Mouse (Mus musculus) forebrain, embryonic 14.5 days (tissue): ENCODE results near the gene Cdc42bpa. TPM values are rescaled to one million over a fixed set of nuclear protein-coding genes. Genes with fewer than 3 reads are reported as not detected.

Source experiments
- ATAC-seq: fragments of 200-750 bp; cut with Nextera tagmentation; 2 replicates; pipeline ENCODE4 v1.8.0; 2017; ENCODE audit warnings: mild to moderate bottlenecking, moderate library complexity
- DNase-seq: peaks from one replicate; pipeline ENCODE4 v3.0.0-alpha.2; 2015; ENCODE audit warnings: low spot score
- H3K27ac ChIP-seq: fragments of 300-500 bp; sonication (generic); 2 replicates; pipeline ENCODE4 v1.5.1; 2014; ENCODE audit warnings: low read depth, mild to moderate bottlenecking, control low read depth, low read length, moderate library complexity
- H3K27me3 ChIP-seq: fragments of 300-500 bp; sonication (generic); replicated peaks from 2 replicates; pipeline ENCODE4 v1.6.1; 2014; ENCODE audit warnings: low read length, control low read depth, mixed read lengths; ENCODE audit not compliant: control insufficient read depth, insufficient read depth
- H3K36me3 ChIP-seq: fragments of 300-500 bp; sonication (generic); 2 replicates; pipeline ENCODE4 v1.6.1; 2014; ENCODE audit warnings: low read length, control low read depth; ENCODE audit not compliant: control insufficient read depth, insufficient read depth
- H3K4me1 ChIP-seq: fragments of 300-500 bp; sonication (generic); 2 replicates; pipeline ENCODE4 v1.6.1; 2014; ENCODE audit warnings: antibody characterized with exemption, low read length, control low read depth; ENCODE audit not compliant: control insufficient read depth, insufficient read depth
- H3K4me2 ChIP-seq: fragments of 300-500 bp; sonication (generic); 2 replicates; pipeline ENCODE4 v1.6.1; 2014; ENCODE audit warnings: mild to moderate bottlenecking, control low read depth, low read length
- H3K4me3 ChIP-seq: fragments of 300-500 bp; sonication (generic); 2 replicates; pipeline ENCODE4 v1.5.1; 2014; ENCODE audit warnings: low read depth, low read length, control low read depth
- H3K9ac ChIP-seq: fragments of 300-500 bp; sonication (generic); 2 replicates; pipeline ENCODE4 v1.6.1; 2014; ENCODE audit warnings: mild to moderate bottlenecking, low read length, control low read depth, moderate library complexity
- H3K9me3 ChIP-seq: fragments of 300-500 bp; sonication (generic); replicated peaks from 2 replicates; pipeline ENCODE4 v1.6.1; 2016; ENCODE audit warnings: low read length, control low read depth, mixed read lengths; ENCODE audit not compliant: control insufficient read depth
- WGBS: fragments of 180-500 bp; shearing (Covaris S2); extraction: QIAGEN DNeasy Blood & Tissue Kit; methylation state at CpG from one replicate; pipeline ENCODE4 v1.1.7; 2014; 5-methylcytosine and 5-hydroxymethylcytosine counted together
- polyA plus RNA-seq: library from polyadenylated mRNA; unstranded; fragments of >200 nt; fragmentation: Nextera tagmentation; extraction: Ambion mirVana; gene quantifications from 2 replicates; pipeline ENCODE4 v1.2.1, GENCODE M21; 2014

Gene Cdc42bpa
- polyA plus RNA-seq = 18.1 and 22.5 TPM in 2 replicates

- no peaks in the 10 kb centered on the region for H3K27me3 ChIP-seq
- under 1% methylated on average over 85 of the region's 128 CpGs for WGBS
- ATAC-seq = peak; percentile 95
- no peaks in the 10 kb centered on the region for H3K9me3 ChIP-seq
- no peaks in the 10 kb centered on the region for H3K36me3 ChIP-seq
- H3K4me3 ChIP-seq = peak within 1 kb of the TSS; percentile 72
- H3K4me1 ChIP-seq = peaks cover 21% of the 10 kb centered on the region
- H3K4me2 ChIP-seq = peak within 1 kb of the TSS; percentile 75
- peak within 1 kb of the TSS; percentile 93 for H3K9ac ChIP-seq
- H3K27ac ChIP-seq = peak within 1 kb of the TSS; percentile 97
- DNase-seq = peak; percentile 87
Measured at GRCm38 (mm10) chr1:179959721-179960542, at the start of gene Cdc42bpa. Gene Cdc42bpa, plus strand, starts transcription at chr1:179960472.

GRCm38 (mm10) chr1:179913471-179913870 is 46.8 kb upstream of the Cdc42bpa start:
- no peaks in the 10 kb centered on the region for H3K9me3 ChIP-seq
- ATAC-seq = no peak
- 73% methylated on average over 4 of the region's 4 CpGs for WGBS
- H3K9ac ChIP-seq = no peak overlapping the region
- no peak overlapping the region for H3K27ac ChIP-seq
- H3K4me3 ChIP-seq = no peak overlapping the region
- DNase-seq = no peak
- no peaks in the 10 kb centered on the region for H3K36me3 ChIP-seq
- no peak overlapping the region for H3K4me2 ChIP-seq
- no peaks in the 10 kb centered on the region for H3K27me3 ChIP-seq
- H3K4me1 ChIP-seq = no peaks in the 10 kb centered on the region

DNA sequence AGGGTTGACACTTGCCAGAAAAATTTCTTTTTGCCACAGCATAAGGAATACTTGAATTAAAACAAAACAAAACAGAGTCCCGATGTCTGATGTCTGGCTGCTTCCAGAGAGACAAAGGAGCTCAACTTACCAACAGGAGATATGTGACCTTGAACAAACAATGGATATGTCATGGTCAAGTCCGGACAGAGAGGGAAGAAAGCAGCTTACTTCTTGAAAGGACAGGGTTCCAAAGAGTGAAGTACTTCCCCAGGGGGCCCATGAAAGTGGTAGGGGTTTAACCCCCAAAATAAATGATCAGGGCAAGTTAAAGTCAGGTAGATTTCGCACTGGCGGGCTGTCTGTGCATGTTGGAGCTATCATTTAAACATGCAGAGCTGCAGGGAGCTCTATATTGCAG is 43.2 kb upstream of the Cdc42bpa start:
- ATAC-seq (no peak), DNase-seq (no peak)
- H3K27ac ChIP-seq = no peak overlapping the region
- H3K9ac ChIP-seq = no peak overlapping the region
- H3K4me1 ChIP-seq = no peaks in the 10 kb centered on the region
- no peak overlapping the region for H3K4me2 ChIP-seq
- WGBS = 82% methylated on average over 4 of the region's 4 CpGs
- no peaks in the 10 kb centered on the region for H3K9me3 ChIP-seq
- H3K36me3 ChIP-seq = no peaks in the 10 kb centered on the region
- H3K27me3 ChIP-seq = no peaks in the 10 kb centered on the region
- H3K4me3 ChIP-seq = no peak overlapping the region

GRCm38 (mm10) chr1:179917481-179917880 is 42.8 kb upstream of the Cdc42bpa start:
- ATAC-seq = no peak
- H3K27ac ChIP-seq = no peak overlapping the region
- H3K36me3 ChIP-seq = no peaks in the 10 kb centered on the region
- H3K4me1 ChIP-seq = no peaks in the 10 kb centered on the region
- no peak overlapping the region for H3K4me2 ChIP-seq
- no peak overlapping the region for H3K4me3 ChIP-seq
- H3K9me3 ChIP-seq = no peaks in the 10 kb centered on the region
- no peaks in the 10 kb centered on the region for H3K27me3 ChIP-seq
- 87% methylated on average over 11 of the region's 11 CpGs for WGBS
- no peak for DNase-seq
- no peak overlapping the region for H3K9ac ChIP-seq

DNA sequence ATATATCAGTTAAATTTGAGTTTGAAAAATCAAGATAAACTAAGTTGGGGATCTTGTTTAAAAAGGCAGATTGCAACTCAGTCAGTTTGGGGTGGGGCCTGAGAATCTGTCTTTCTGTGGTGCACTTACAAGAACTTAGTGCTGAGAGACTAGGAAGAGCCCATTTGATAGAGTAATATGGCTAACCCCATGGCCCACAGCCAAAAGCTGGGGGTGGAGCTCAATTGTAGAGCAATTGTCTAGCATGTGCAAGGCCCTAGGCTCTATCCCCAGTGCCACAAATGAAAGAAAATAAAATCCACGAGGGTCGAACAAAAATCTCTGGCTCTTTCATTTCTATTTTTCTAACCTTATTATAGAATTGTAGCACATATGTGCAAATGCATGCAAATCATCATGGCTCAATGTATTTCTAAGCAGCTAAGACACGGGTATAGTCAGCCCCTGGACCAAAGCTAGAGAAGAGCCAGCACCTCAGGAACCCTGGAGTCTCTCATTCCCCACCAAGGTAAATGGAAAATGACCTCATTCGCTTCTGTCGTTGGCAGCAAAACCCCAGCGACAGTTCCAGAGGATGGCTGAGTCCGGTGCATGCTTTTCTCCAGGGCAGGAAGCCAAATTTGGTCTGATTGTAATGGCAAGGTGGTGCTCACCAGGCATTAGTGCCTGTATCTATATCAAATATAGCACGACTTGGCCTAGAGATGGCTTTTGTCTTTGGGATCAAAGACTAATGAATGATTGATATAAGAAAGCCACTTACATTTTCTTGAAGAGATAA is 40.4 kb upstream of the Cdc42bpa start:
- H3K27ac ChIP-seq = no peak overlapping the region
- H3K9ac ChIP-seq = no peak overlapping the region
- no peak overlapping the region for H3K4me2 ChIP-seq
- no peaks in the 10 kb centered on the region for H3K9me3 ChIP-seq
- no peak for ATAC-seq
- DNase-seq = no peak
- no peaks in the 10 kb centered on the region for H3K27me3 ChIP-seq
- H3K4me3 ChIP-seq = no peak overlapping the region
- no peaks in the 10 kb centered on the region for H3K4me1 ChIP-seq
- 80% methylated on average over 8 of the region's 8 CpGs for WGBS
- no peaks in the 10 kb centered on the region for H3K36me3 ChIP-seq

DNA sequence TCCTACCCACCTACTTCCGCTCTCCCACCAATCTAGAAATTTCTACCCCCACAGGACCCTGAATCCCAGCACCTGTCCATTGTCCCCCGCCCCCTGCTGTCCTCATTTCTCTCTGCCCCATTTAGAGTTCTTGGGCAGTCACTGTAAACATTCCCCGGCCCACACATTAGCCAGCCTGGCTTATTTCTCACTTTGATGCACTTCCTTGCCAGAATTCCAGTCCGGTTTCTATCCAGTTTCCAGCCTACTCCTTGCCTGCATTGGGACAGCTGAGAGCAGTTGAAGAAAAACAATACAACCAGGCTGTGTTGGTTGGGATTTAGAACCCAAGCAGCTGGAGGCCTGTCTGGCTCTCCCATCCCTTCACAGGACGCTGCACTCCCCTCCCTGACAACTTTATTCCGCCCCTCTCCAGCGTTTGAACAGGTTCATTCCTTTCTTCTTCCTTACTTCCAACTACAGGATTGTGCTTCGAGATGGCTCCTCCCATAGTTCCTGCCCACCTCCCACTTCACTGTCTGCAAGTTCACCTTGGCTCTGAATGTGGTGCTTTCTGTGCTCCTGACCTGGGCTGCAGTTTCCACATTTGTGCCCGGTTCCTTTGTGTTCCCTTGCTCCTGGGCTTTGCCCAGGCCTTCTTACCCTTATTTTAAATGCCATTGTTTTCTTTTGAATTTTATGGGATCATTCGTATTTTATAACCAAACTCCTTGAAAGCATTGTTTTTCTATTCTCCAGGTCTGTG is 36.4 kb upstream of the Cdc42bpa start:
- Histone ChIP-seq H3K9me3 (no peaks in the 10 kb centered on the region), H3K27ac (no peak overlapping the region), H3K36me3 (no peaks in the 10 kb centered on the region), H3K4me2 (no peak overlapping the region), H3K4me1 (no peaks in the 10 kb centered on the region), H3K27me3 (no peaks in the 10 kb centered on the region), H3K9ac (no peak overlapping the region), H3K4me3 (no peak overlapping the region)
- WGBS = 62% methylated on average over 10 of the region's 10 CpGs
- ATAC-seq (no peak), DNase-seq (no peak)

DNA sequence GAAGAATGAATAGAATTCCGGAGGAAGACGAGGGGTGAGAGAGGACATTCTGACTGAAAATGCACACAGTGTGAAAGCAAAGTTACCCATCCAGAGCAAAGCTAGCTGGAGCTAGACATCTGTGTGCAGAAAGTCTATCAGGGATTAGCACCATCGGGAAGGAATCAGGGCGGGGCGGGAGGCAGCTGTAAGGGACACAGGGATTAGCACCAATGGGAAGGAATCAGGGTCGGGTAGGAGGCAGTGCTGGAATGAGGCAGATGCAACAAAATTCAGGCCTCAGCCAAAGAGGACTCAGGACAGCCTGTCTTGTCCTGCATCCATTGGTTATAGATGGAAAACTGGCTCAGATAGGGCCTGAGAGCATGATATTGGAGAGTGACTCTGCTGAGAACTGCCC is 34.0 kb upstream of the Cdc42bpa start:
- 68% methylated on average over 6 of the region's 6 CpGs for WGBS
- H3K4me1 ChIP-seq = no peaks in the 10 kb centered on the region
- H3K9me3 ChIP-seq = no peaks in the 10 kb centered on the region
- H3K9ac ChIP-seq = no peak overlapping the region
- no peak overlapping the region for H3K27ac ChIP-seq
- H3K27me3 ChIP-seq = no peaks in the 10 kb centered on the region
- H3K4me3 ChIP-seq = no peak overlapping the region
- no peak for ATAC-seq
- DNase-seq = no peak
- H3K4me2 ChIP-seq = no peak overlapping the region
- no peaks in the 10 kb centered on the region for H3K36me3 ChIP-seq

DNA sequence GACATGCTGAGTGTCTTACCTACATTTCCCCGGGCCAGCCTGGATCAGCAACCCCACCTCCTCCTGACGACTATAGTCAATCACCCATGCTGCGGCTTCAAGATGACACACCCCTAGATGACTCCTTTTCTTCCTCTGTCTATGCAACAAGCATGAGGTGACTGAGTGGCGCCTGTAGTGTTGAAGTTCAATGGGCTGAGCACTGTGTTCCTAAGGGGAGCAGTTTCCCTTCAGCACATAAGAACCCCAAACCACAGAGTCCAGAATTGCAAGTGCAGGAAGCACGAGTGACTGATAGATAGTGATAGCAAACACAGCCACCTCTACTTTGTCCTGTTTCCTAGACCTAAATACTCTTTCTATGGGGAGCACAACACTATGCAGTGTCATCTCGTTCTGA is 33.2 kb upstream of the Cdc42bpa start:
- WGBS = 82% methylated on average over 6 of the region's 6 CpGs

More for the DNA sequence above, 33.2 kb upstream of the Cdc42bpa start:
- Histone ChIP-seq H3K4me3 (no peak overlapping the region), H3K36me3 (no peaks in the 10 kb centered on the region), H3K27ac (no peak overlapping the region), H3K9me3 (no peaks in the 10 kb centered on the region), H3K4me2 (no peak overlapping the region), H3K4me1 (no peaks in the 10 kb centered on the region), H3K27me3 (no peaks in the 10 kb centered on the region), H3K9ac (no peak overlapping the region)
- ATAC-seq (no peak), DNase-seq (no peak)
